Mouse (Mus musculus) heart, embryonic 16.5 days (tissue): Measurements from ENCODE around the gene Fam129a. TPM values are rescaled to one million over a fixed set of nuclear protein-coding genes. Genes with fewer than 3 reads are reported as not detected.

ENCODE experiments used
- ATAC-seq: fragments of 200-750 bp; cut with Nextera tagmentation; replicated peaks from 2 replicates; pipeline ENCODE4 v1.8.0; 2017; ENCODE audit warnings: moderate number of reproducible peaks; ENCODE audit not compliant: insufficient read depth, low FRiP score; ENCODE audit errors: extremely low read depth
- H3K27ac ChIP-seq: fragments of 300-500 bp; sonication (generic); 2 replicates; pipeline ENCODE4 v1.5.1; 2014; ENCODE audit warnings: mild to moderate bottlenecking, low read length, control low read depth, moderate library complexity
- H3K27me3 ChIP-seq: fragments of 300-500 bp; sonication (generic); 2 replicates; pipeline ENCODE4 v1.6.1; 2014; ENCODE audit warnings: low read length, mixed read lengths; ENCODE audit not compliant: control insufficient read depth, insufficient read depth
- H3K36me3 ChIP-seq: fragments of 300-500 bp; sonication (generic); 2 replicates; pipeline ENCODE4 v1.6.1; 2014; ENCODE audit not compliant: control insufficient read depth, insufficient read depth
- H3K4me1 ChIP-seq: fragments of 300-500 bp; sonication (generic); 2 replicates; pipeline ENCODE4 v1.6.1; 2014; ENCODE audit warnings: low read length, mixed read lengths; ENCODE audit not compliant: control insufficient read depth, insufficient read depth
- H3K4me2 ChIP-seq: fragments of 300-500 bp; sonication (generic); 2 replicates; pipeline ENCODE4 v1.6.1; 2014; ENCODE audit warnings: low read depth, mild to moderate bottlenecking, control low read depth, low read length
- H3K4me3 ChIP-seq: fragments of 300-500 bp; sonication (generic); 2 replicates; pipeline ENCODE4 v1.5.1; 2014; ENCODE audit warnings: mild to moderate bottlenecking, control low read depth, low read length
- H3K9ac ChIP-seq: fragments of 300-500 bp; sonication (generic); 2 replicates; pipeline ENCODE4 v1.6.1; 2014; ENCODE audit warnings: low read length, control low read depth
- H3K9me3 ChIP-seq: fragments of 300-500 bp; sonication (generic); replicated peaks from 2 replicates; pipeline ENCODE4 v1.6.1; 2016; ENCODE audit warnings: low read length; ENCODE audit not compliant: control insufficient read depth
- WGBS: fragments of 180-500 bp; shearing (Covaris S2); extraction: QIAGEN DNeasy Blood & Tissue Kit; methylation state at CpG from one replicate; pipeline ENCODE4 v1.1.7; 2014; 5-methylcytosine and 5-hydroxymethylcytosine counted together
- polyA plus RNA-seq: library from polyadenylated mRNA; unstranded; fragments of >200 nt; fragmentation: Nextera tagmentation; extraction: Ambion mirVana; gene quantifications from 2 replicates; pipeline ENCODE4 v1.2.1, GENCODE M21; 2015

Fam129a gene
- polyA plus RNA-seq, 1 experiment from 2014 or later, result 13.7 TPM

DNA sequence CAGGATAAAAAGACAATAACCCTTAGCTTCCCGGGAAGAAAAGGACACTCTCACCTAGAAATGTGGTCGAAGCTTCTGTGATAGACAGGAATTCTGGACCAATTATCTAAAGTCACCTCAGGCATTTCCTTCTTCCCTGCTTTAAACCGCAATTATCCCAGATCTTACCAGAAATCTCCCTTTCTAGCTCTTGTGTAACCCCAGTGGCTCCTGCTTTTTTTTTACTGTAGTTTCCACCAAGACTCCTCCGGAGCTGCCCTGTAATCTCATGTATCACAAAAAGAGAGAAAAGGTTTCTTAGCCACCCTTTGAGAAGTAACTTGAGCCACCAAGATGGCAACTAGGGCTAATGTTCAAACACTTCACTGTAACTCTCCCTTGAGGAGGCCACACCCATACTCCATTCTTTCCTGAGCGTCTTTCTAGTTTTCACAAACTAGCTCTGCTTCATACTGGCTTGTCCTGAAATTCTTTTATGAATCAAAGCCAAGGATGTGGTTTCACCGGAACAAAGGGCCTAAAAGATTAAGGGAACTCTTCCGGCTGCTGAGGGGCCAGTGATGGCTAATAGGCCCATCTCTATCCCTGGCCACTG lies 93.9 kb downstream of the Fam129a start:
- no peak overlapping the region for H3K9ac ChIP-seq
- no peak overlapping the region for H3K27ac ChIP-seq
- H3K4me3 ChIP-seq, result no peak overlapping the region
- H3K4me1 ChIP-seq, result peaks cover 13% of the 10 kb centered on the region
- H3K9me3 ChIP-seq, result no peaks in the 10 kb centered on the region
- no peaks in the 10 kb centered on the region for H3K36me3 ChIP-seq
- no peak overlapping the region for H3K4me2 ChIP-seq
- 75% methylated on average over 7 of the region's 7 CpGs for WGBS
- no peaks in the 10 kb centered on the region for H3K27me3 ChIP-seq
- ATAC-seq, result no peak

DNA sequence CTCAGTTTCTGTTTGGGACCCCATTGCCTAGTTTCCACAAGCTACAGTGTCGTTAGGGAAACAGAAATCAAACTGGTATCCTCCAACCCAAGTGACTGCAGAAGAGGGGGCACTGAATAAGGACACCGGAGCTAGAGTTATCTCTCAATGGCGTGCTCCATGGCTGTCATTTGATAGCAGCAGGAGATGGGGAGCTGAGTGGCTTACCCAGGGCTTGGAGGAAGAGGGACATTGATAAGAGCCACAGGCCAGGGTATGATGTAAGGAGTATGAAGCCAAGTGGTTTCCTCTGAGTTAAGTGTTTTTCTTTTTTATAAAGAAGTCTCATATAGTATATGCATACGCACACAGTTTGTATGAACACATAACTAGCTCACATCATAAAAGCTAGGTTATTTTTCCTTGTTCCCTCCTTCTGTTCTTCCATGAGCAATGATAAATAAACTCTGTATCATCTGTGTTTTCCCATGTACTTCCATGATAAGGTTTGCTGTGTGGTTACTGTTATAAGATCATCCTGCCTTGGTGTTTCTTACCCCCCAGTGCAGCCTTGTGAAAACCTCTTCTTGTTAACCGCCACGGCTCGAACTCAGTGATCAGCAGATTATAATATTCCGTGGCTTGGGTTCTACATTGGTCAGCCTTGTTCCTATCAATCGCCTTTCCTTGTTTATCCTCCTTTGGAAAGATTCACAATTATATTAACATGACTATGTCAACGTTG lies 96.5 kb downstream of the Fam129a start:
- Histone ChIP-seq H3K4me1 (peaks cover 8% of the 10 kb centered on the region; the same call in 1 of the 2 replicates), H3K36me3 (no peaks in the 10 kb centered on the region), H3K9ac (no peak overlapping the region), H3K9me3 (no peaks in the 10 kb centered on the region), H3K27me3 (no peaks in the 10 kb centered on the region), H3K27ac (no peak overlapping the region), H3K4me3 (no peak overlapping the region), H3K4me2 (no peak overlapping the region)
- ATAC-seq, result no peak
- 71% methylated on average over 10 of the region's 10 CpGs for WGBS

DNA sequence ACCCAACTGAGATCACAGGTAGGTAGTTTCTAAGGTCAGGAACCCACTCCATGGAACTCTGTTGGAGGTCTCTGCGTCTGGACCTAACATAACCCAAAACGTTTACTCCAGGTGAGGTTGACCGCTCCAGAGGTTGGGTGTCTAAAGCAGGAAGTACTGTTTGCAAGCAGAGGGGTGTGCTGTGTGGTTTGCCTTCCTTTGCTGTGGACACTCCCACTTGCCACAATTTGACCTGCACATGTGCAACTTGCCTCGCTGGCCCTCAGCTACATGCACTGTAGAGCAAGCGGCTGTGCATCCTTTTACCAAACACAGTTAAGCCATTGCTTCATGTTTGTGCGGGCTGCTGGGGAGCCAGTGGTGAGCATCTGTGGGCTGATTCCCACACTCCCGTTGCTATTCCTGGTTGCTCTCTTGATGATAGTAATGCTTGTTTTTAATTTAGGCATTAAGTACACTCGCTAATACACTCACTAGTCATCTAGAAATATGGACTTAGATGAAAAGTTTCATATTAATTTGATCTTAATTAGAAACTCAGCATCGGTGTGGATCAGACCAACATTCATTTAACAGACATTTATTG lies 99.1 kb downstream of the Fam129a start:
- no peak overlapping the region for H3K27ac ChIP-seq

DNA sequence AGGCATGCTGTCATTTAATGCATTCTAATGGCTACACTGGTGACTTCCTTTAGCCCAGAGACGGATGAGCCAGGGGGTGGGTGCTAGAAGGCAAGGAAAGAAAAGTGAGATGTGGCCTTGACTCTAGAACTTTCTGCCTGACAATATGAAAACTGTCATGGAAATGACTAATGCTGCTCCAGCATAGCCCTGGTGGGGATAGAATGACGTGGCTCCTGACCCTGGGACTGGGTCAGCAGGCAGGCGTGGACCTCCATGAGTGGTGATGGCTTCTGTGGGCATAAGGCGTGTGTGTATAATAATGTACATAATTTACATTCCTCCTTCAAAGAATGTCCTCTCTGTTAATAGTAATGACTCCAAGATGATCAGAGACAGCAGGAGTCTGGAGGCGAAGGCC lies 104.7 kb downstream of the Fam129a start:
- ATAC-seq, result no peak
- Histone ChIP-seq H3K9ac (no peak overlapping the region), H3K36me3 (no peaks in the 10 kb centered on the region), H3K27me3 (no peaks in the 10 kb centered on the region), H3K9me3 (no peaks in the 10 kb centered on the region), H3K4me1 (peaks cover 25% of the 10 kb centered on the region), H3K4me3 (no peak overlapping the region), H3K27ac (peak overlapping the region; percentile 46), H3K4me2 (no peak overlapping the region)
- 69% methylated on average over 5 of the region's 5 CpGs for WGBS

More for the DNA sequence above, 99.1 kb downstream of the Fam129a start:
- Histone ChIP-seq H3K27me3 (no peaks in the 10 kb centered on the region), H3K36me3 (no peaks in the 10 kb centered on the region), H3K4me2 (no peak overlapping the region), H3K9ac (no peak overlapping the region), H3K4me1 (peaks cover 8% of the 10 kb centered on the region; the same call in 1 of the 2 replicates), H3K4me3 (no peak overlapping the region), H3K9me3 (no peaks in the 10 kb centered on the region)
- 79% methylated on average over 9 of the region's 9 CpGs for WGBS
- ATAC-seq, result no peak; the same call in 1 of the 2 replicates

DNA sequence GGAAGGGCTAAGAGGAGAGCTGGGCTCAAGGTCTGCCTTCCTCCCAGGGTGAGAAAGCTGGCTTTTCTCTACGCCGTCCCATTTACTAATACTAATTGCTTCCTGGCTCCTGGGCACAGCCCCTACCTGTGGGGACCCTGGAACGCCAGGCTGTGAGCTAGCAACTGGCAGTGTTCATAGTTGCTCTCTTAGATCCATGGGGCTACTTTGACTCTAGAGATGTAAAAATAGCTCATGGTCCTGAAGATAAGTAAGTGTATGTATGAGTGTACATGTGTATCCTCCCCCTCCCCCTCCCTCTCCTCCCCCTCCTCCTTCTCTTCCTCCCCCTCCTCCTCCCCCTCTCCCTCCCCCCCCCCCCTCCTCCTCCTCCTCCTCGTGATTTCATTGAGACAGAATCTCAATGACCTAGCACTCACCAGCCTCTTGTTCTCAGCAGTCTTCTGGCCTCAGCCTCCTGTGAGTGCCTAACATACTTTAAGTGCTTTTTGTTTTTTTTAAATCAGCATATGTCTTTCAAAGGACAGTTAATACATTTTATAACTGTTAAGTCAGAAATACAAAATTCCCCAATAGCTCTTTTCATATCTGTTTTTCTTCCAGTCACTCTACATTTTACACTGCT lies 106.3 kb downstream of the Fam129a start:
- no peaks in the 10 kb centered on the region for H3K36me3 ChIP-seq
- peak overlapping the region; percentile 92 for H3K27ac ChIP-seq
- 29% methylated on average over 3 of the region's 4 CpGs for WGBS
- ATAC-seq, result peak; percentile 90
- H3K4me1 ChIP-seq, result peaks cover 23% of the 10 kb centered on the region
- no peaks in the 10 kb centered on the region for H3K27me3 ChIP-seq
- H3K4me2 ChIP-seq, result peak overlapping the region; percentile 46
- H3K9ac ChIP-seq, result peak overlapping the region; percentile 23
- no peaks in the 10 kb centered on the region for H3K9me3 ChIP-seq
- 0 out of 2 replicates have a peak overlapping the region, but pooled peaks have one; percentile 6 for H3K4me3 ChIP-seq

DNA sequence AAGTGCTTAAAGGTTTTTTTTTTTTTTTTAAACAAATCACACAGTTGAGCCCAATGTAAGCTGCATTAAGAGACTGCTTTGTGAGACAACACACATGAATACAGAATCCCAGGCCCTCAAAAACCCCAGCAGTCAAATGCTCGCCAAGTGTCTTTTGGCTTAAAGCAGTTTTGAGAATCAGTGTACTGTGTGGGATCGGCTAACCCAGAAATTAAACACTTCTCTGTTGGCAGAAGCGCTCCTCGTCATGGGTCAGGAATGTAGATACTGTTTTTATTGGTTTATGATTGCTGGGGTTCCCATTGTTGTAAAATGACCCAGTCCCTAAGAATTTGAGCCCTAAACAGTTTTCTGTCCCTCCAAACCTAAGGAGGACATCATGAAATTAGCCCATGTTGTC lies 107.0 kb downstream of the Fam129a start:
- Histone ChIP-seq H3K4me2 (0 out of 2 replicates have a peak overlapping the region, but pooled peaks have one; percentile 0), H3K4me3 (no peak overlapping the region), H3K36me3 (no peaks in the 10 kb centered on the region), H3K9me3 (no peaks in the 10 kb centered on the region), H3K27ac (peak overlapping the region; percentile 92), H3K9ac (peak overlapping the region; percentile 20; the same call in 1 of the 2 replicates), H3K4me1 (peaks cover 23% of the 10 kb centered on the region), H3K27me3 (no peaks in the 10 kb centered on the region)
- no peak for ATAC-seq
- 52% methylated on average over 4 of the region's 4 CpGs for WGBS

DNA sequence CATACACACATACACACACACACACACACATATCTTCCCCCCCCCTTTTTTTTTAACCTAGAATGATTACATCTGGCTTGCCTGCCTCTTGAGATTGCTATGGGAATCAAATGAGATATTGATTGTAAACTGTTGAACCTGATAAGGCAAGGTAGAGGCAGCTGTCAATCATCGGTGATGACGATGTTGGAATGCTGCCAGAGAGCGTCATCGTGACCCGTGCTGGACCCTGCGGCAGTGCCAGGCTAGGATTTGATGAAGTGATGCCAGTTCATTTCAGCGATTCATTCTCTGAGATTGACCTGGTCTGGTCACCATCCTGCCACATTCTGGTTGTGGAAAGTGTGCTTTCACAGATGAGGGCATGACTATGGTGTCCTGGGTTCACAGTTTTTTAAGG lies 108.2 kb downstream of the Fam129a start:
- no peak for ATAC-seq
- no peak overlapping the region for H3K4me2 ChIP-seq
- H3K9me3 ChIP-seq, result no peaks in the 10 kb centered on the region
- peaks cover 23% of the 10 kb centered on the region for H3K4me1 ChIP-seq
- H3K4me3 ChIP-seq, result no peak overlapping the region
- H3K9ac ChIP-seq, result no peak overlapping the region
- no peaks in the 10 kb centered on the region for H3K36me3 ChIP-seq
- no peak overlapping the region for H3K27ac ChIP-seq
- H3K27me3 ChIP-seq, result no peaks in the 10 kb centered on the region
- WGBS, result 81% methylated on average over 7 of the region's 7 CpGs

DNA sequence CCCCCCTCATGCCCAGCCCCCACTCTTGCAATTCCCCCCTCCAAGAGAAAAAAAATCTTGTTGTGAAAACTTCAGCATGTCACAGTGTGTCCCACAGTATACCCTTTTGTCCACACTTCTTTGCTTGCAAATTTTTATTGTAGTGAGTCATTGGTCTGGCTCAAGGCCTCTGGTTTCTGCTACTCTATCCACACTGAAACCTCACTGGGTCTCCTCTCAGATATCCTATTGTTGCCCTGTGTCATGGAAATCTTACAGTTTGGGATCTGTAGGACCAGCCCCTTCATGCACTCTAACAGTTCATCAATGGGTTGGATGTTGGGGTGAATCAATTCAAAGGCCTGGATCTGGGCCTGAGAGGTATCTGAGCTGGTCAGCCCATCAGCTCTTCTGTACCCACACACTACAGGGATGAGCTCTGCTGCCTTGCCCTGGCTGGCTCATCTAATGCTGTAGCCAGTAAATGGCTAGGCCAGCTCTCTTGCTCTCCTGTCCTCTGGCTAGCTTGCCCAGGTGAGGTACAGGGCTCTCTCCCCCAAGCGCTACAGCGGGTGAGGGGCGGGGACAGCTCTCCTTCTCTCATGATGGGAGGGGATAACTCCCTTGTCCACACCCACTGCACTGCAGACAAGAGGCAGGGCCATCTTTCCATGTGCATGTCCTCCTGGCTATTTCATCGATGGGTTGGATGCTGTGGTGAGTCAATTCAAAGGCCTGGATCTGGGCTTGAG lies 109.1 kb downstream of the Fam129a start:
- ATAC-seq, result no peak
- H3K9ac ChIP-seq, result no peak overlapping the region
- WGBS, result 94% methylated on average over 4 of the region's 4 CpGs
- H3K36me3 ChIP-seq, result no peaks in the 10 kb centered on the region
- no peaks in the 10 kb centered on the region for H3K9me3 ChIP-seq
- no peak overlapping the region for H3K4me2 ChIP-seq
- H3K27ac ChIP-seq, result no peak overlapping the region
- no peaks in the 10 kb centered on the region for H3K27me3 ChIP-seq
- H3K4me3 ChIP-seq, result no peak overlapping the region
- peaks cover 26% of the 10 kb centered on the region for H3K4me1 ChIP-seq
